13 mouse cellular contexts compared by ENCODE assay signal in genomic region chr10:75676286-75676685, GRCm38 (mm10). TPM values are rescaled to one million over a fixed set of nuclear protein-coding genes. Genes with fewer than 3 reads are reported as not detected.
DNase-seq lines count a peak whose midpoint lies in the region; ATAC-seq and TF ChIP-seq lines count a peak whose summit lies in the region.
"Had no signal": no experiment of that assay in that cellular context is flagged by ENCODE, and none has a peak within 500 bp of the region (broad histone marks: within the 10 kb centered on the region; RNA-seq: fewer than 3 reads in every experiment).

No protein-coding gene starts in this region.

- no peaks in the 10 kb centered on the region for H3K27me3 ChIP-seq in heart, embryonic 14.5 days (ENCODE audit: control insufficient read depth, insufficient read depth, low read length)
- no peaks in the 10 kb centered on the region for H3K27me3 ChIP-seq in heart, embryonic 11.5 days (ENCODE audit: control insufficient read depth, insufficient read depth, low read length)
- H3K27me3 ChIP-seq in embryonic facial prominence, embryonic 10.5 days (replicated peaks; ENCODE audit: low read depth, poor library complexity, severe bottlenecking): no peaks in the 10 kb centered on the region
- no peaks in the 10 kb centered on the region for H3K27me3 ChIP-seq in forebrain, embryonic 16.5 days (replicated peaks; ENCODE audit: control insufficient read depth, insufficient read depth, low read length)
- H3K27me3 ChIP-seq: heart, embryonic 12.5 days had no signal

- peak overlapping the region; percentile 29 to 70; a peak in 3 of 4 replicates for H3K27ac ChIP-seq in heart, embryonic 14.5 days (replicated peaks in 1 of 2; ENCODE audit: control insufficient read depth in 1 of 2, insufficient read depth in 1 of 2, low read depth in 2 of 2, low read length in 2 of 2)
- H3K27ac ChIP-seq in heart, embryonic 11.5 days (ENCODE audit: low read depth, low read length): no peak overlapping the region
- peak overlapping the region; percentile 15; the same call in 1 of the 2 replicates for H3K27ac ChIP-seq in embryonic facial prominence, embryonic 10.5 days (replicated peaks)
- H3K27ac ChIP-seq in forebrain, embryonic 16.5 days (ENCODE audit: low read length): no peak overlapping the region
- H3K27ac ChIP-seq: liver, embryonic 14.5 days had no signal

- no peak for TF ChIP-seq POLR2A in lung, adult 2 months (IDR thresholded peaks at IDR 0.05; ENCODE audit: borderline replicate concordance, extremely low read depth, low read depth, low read length)

- no peak for TF ChIP-seq CTCF in lung, adult 2 months (IDR thresholded peaks at IDR 0.05; ENCODE audit: insufficient read depth, low read length)

- H3K4me2 ChIP-seq in heart, embryonic 14.5 days (ENCODE audit: low read length): no peak overlapping the region
- H3K4me2 ChIP-seq in heart, embryonic 11.5 days: no peak overlapping the region
- no peak overlapping the region for H3K4me2 ChIP-seq in forebrain, embryonic 16.5 days (ENCODE audit: low read length)
- H3K4me2 ChIP-seq: heart, embryonic 12.5 days had no signal

- H3K4me3 ChIP-seq in heart, embryonic 14.5 days (ENCODE audit: control insufficient read depth in 1 of 2, insufficient read depth in 1 of 2, low read depth in 1 of 2, low read length in 2 of 2): no peak overlapping the region
- no peak overlapping the region for H3K4me3 ChIP-seq in heart, embryonic 11.5 days (ENCODE audit: low read depth, low read length)
- no peak overlapping the region for H3K4me3 ChIP-seq in lung, adult 2 months (replicated peaks; ENCODE audit: extremely low read depth, low read depth, low read length)
- no peak overlapping the region for H3K4me3 ChIP-seq in embryonic facial prominence, embryonic 10.5 days
- no peak overlapping the region for H3K4me3 ChIP-seq in forebrain, embryonic 16.5 days (replicated peaks; ENCODE audit: low read length)
- H3K4me3 ChIP-seq: heart, embryonic 12.5 days had no signal

- peaks cover 16% of the 10 kb centered on the region for H3K36me3 ChIP-seq in heart, embryonic 14.5 days (ENCODE audit: control insufficient read depth, insufficient read depth, low read length)
- H3K36me3 ChIP-seq in heart, embryonic 11.5 days (ENCODE audit: control insufficient read depth, insufficient read depth, low read length): 0 out of 2 replicates have a peak, but pooled peaks cover 2% of the 10 kb centered on the region
- H3K36me3 ChIP-seq in embryonic facial prominence, embryonic 10.5 days (replicated peaks): peaks cover 93% of the 10 kb centered on the region
- no peaks in the 10 kb centered on the region for H3K36me3 ChIP-seq in forebrain, embryonic 16.5 days (ENCODE audit: control insufficient read depth, insufficient read depth)

- H3K9ac ChIP-seq in heart, embryonic 14.5 days (ENCODE audit: low read length): no peak overlapping the region
- no peak overlapping the region for H3K9ac ChIP-seq in heart, embryonic 11.5 days (ENCODE audit: low read depth, low read length)
- no peak overlapping the region for H3K9ac ChIP-seq in forebrain, embryonic 16.5 days (replicated peaks; ENCODE audit: low read depth, low read length)
- H3K9ac ChIP-seq: heart, embryonic 12.5 days; liver, embryonic 14.5 days had no signal

- WGBS in heart, embryonic 14.5 days: 86% methylated on average over 2 of the region's 2 CpGs
- 70% methylated on average over 2 of the region's 2 CpGs for WGBS in heart, embryonic 11.5 days (ENCODE audit: insufficient replicate concordance)
- WGBS in lung, adult 2 months: 49% methylated on average over 2 of the region's 2 CpGs
- WGBS in embryonic facial prominence, embryonic 10.5 days: 93% methylated on average over 2 of the region's 2 CpGs
- WGBS in forebrain, embryonic 16.5 days: 90% methylated on average over 2 of the region's 2 CpGs

- H3K4me1 ChIP-seq in heart, embryonic 14.5 days (ENCODE audit: control insufficient read depth in 2 of 2, insufficient read depth in 2 of 2, low read length in 2 of 2): peaks cover 7 to 17% of the 10 kb centered on the region in 2 experiments
- H3K4me1 ChIP-seq in heart, embryonic 11.5 days (ENCODE audit: control insufficient read depth, insufficient read depth, low read length): 0 out of 2 replicates have a peak, but pooled peaks cover 4% of the 10 kb centered on the region
- H3K4me1 ChIP-seq in lung, adult 2 months (ENCODE audit: control insufficient read depth, insufficient read depth, low read length): peaks cover 28% of the 10 kb centered on the region
- H3K4me1 ChIP-seq in embryonic facial prominence, embryonic 10.5 days: peaks cover 22% of the 10 kb centered on the region
- H3K4me1 ChIP-seq in forebrain, embryonic 16.5 days (replicated peaks; ENCODE audit: control insufficient read depth, insufficient read depth, low read length): peaks cover 11% of the 10 kb centered on the region; the same call in 1 of the 2 replicates

- H3K9me3 ChIP-seq in heart, embryonic 14.5 days (ENCODE audit: control insufficient read depth, low read length): no peaks in the 10 kb centered on the region
- H3K9me3 ChIP-seq in heart, embryonic 11.5 days (replicated peaks; ENCODE audit: control insufficient read depth, low read length): no peaks in the 10 kb centered on the region
- no peaks in the 10 kb centered on the region for H3K9me3 ChIP-seq in embryonic facial prominence, embryonic 10.5 days
- H3K9me3 ChIP-seq in forebrain, embryonic 16.5 days (ENCODE audit: control insufficient read depth, low read length): no peaks in the 10 kb centered on the region
- H3K9me3 ChIP-seq: heart, embryonic 12.5 days had no signal

- peak; percentile 24 for DNase-seq in lung, adult 2 months
- no peak for DNase-seq in lung, postnatal 10 days
- DNase-seq in embryonic facial prominence, embryonic 10.5 days (ENCODE audit: low spot score): no peak
- no peak for DNase-seq in cerebellum, postnatal 4 days (ENCODE audit: low spot score in 2 of 2)
- DNase-seq: embryo, embryonic 11 days; kidney, adult 8-10 months; layer of hippocampus, postnatal 36 days had no signal

- ATAC-seq in heart, embryonic 14.5 days (ENCODE audit: insufficient number of reproducible peaks, insufficient read depth, low FRiP score, low read depth): no peak
- no peak for ATAC-seq in heart, embryonic 11.5 days (replicated peaks; ENCODE audit: insufficient number of reproducible peaks, low FRiP score, low TSS enrichment)
- 0 out of 2 replicates have a peak, but pooled peaks have one; percentile 2 for ATAC-seq in megakaryocyte progenitor cell, adult 5-6 weeks (replicated peaks; ENCODE audit: poor library complexity)
- no peak for ATAC-seq in forebrain, embryonic 16.5 days

RNA-seq across cellular contexts. Expression of gene Susd2, which starts 32.5 kb away (rescaled TPM):
- polyA plus RNA-seq in heart, embryonic 14.5 days (2014; fragmentation: Nextera tagmentation; extraction: Ambion mirVana): 11.7 and 13.3 TPM in 2 replicates
- 1.4 and 2.1 TPM in 2 replicates for polyA plus RNA-seq in heart, embryonic 11.5 days (2014; fragmentation: Nextera tagmentation; extraction: Ambion mirVana)
- polyA plus RNA-seq in lung, adult 2 months (2012; rRNA removed): 13.4 and 15.3 TPM in 2 replicates
- polyA plus RNA-seq in embryonic facial prominence, embryonic 10.5 days (2016; fragmentation: Nextera tagmentation; extraction: Ambion mirVana): 1.6 and 1.8 TPM in 2 replicates
- 0.34 and 0.42 TPM in 2 replicates for total RNA-seq in megakaryocyte progenitor cell, adult 5-6 weeks (2015)
- 0.27 TPM in 1 of 2 replicates, not detected in the other for total RNA-seq in megakaryocyte progenitor cell, adult 5-6 weeks (2017)
- polyA plus RNA-seq in forebrain, embryonic 16.5 days (2015; fragmentation: Nextera tagmentation; extraction: Ambion mirVana): 1.2 and 1.3 TPM in 2 replicates

Comparison
In these comparisons a context has a peak if more than half of its experiments do, and no peak if none do; other contexts are left out.
1. H3K27ac ChIP-seq: peak in heart, embryonic 14.5 days (2 of 2) and embryonic facial prominence, embryonic 10.5 days (single experiment); none in heart, embryonic 11.5 days (single experiment) and forebrain, embryonic 16.5 days (single experiment).